Mouse (Mus musculus): ENCODE results near the gene Hacd2. TPM values are rescaled to one million over a fixed set of nuclear protein-coding genes. Genes with fewer than 3 reads are reported as not detected.

The Hacd2 gene
- polyA plus RNA-seq, 1 experiment: 36.1 TPM

DNA sequence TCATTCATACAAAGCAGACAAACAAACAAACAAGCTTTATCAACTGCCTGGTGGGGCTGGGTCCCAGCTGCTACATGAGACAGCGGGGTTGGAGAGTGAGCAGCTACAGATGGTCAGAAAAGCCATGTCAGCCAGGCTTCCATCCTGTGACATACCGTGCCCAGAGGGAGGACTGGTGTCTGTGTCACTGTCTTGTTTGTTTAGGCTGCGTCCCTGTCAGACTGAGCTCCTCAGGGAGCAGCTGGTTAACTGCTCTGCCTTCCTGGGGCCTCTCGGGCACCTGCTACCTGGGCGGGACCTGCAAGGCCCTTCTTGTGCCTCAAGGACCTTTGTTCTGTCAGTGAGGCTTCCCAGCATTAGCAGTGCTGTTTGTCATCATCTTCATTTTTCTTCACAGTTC is 28.8 kb downstream of the Hacd2 start:
- TF ChIP-seq MAX (IDR thresholded peaks at IDR 0.05; ENCODE audit: low read depth) (no peak), POLR2AphosphoS2 (IDR thresholded peaks at IDR 0.05; ENCODE audit: insufficient read length, low read depth) (no peak), POLR2A (IDR thresholded peaks at IDR 0.05; ENCODE audit: insufficient read length, low read depth) (no peak)
- no peaks in the 10 kb centered on the region for H3K79me2 ChIP-seq (ENCODE audit: control insufficient read depth, insufficient read depth)
- no peak overlapping the region for H3ac ChIP-seq (ENCODE audit: control insufficient read depth, insufficient read length)

DNA sequence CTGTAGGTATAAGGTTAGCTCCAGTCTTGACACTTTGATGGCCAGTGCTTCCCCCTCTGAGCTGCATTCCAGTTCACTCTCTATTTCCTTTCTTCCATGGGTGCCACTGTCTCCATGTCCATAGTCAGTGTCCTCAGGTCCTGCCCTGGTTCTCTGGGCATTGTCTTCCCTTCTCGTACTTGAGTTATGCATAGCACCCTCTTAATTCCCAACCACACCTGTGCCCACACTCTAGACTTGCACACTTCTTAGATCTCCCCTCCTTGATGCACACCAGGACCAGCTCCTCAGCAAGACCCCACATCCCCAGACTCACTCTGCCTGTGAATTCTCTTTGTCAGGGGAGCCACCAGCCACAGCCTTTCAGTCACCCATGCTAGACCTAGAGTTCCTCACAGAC is 30.0 kb downstream of the Hacd2 start:
- Histone ChIP-seq H3ac (ENCODE audit: control insufficient read depth, insufficient read length) (no peak overlapping the region), H3K4me3 (no peak overlapping the region), H3K27me3 (ENCODE audit: control insufficient read depth, insufficient read depth, insufficient read length) (no peaks in the 10 kb centered on the region), H3K36me3 (ENCODE audit: control insufficient read depth, insufficient read depth) (no peaks in the 10 kb centered on the region), H3K4me2 (ENCODE audit: low read depth) (no peak overlapping the region), H3K79me2 (ENCODE audit: control insufficient read depth, insufficient read depth) (no peaks in the 10 kb centered on the region)
- no peak for TF ChIP-seq MYOG (IDR thresholded peaks at IDR 0.05; ENCODE audit: control insufficient read depth in 1 of 3, insufficient read depth in 1 of 3, insufficient read length in 2 of 3, low read depth in 2 of 3)
- no peak for TF ChIP-seq E2F4 (IDR thresholded peaks at IDR 0.05; ENCODE audit: insufficient read depth)

More for the DNA sequence above, 28.8 kb downstream of the Hacd2 start:
- H3K36me3 ChIP-seq (ENCODE audit: control insufficient read depth, insufficient read depth): no peaks in the 10 kb centered on the region
- H3K4me2 ChIP-seq (ENCODE audit: low read depth): no peak overlapping the region
- no peak overlapping the region for H3K4me3 ChIP-seq
- H3K27me3 ChIP-seq (ENCODE audit: control insufficient read depth, insufficient read depth, insufficient read length): no peaks in the 10 kb centered on the region

DNA sequence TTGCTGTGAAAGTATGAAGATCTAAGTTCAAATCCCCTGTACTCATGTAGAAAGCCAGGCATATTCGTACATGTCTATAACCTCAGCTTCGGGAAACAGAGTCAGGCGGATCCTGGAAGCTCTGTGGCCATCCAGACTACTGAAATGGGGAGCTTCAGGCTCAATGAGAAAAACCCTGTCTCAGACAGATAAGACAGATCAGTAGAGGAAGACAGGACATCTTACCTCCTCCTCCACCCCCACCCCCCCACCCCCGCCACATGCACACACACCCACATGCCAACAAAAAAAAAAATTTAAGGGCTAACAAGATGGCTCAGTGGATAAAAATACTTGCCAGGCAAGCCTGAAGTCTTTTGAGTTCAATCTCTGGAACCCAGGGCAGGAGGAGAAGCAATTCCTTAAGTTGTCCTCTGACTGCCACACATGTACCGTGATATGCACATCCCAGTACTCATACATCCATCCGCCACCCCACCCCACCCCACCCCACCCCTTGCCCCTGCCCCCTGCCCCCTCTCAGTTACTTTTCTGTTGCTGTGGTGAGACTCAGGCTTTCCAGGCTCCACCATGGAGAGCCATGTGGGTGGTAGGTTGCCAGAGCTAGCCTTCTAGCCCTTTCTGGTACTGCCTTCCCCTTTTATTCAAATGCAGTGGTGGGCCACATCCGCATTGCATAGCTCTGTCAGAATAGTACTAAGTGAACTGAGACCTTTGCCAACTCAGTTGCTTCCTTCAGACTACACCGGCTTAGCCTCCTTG is 32.4 kb downstream of the Hacd2 start:
- H3K27me3 ChIP-seq (ENCODE audit: control insufficient read depth, insufficient read depth, insufficient read length): no peaks in the 10 kb centered on the region
- H3K79me2 ChIP-seq (ENCODE audit: control insufficient read depth, insufficient read depth): no peaks in the 10 kb centered on the region
- H3K36me3 ChIP-seq (ENCODE audit: control insufficient read depth, insufficient read depth): no peaks in the 10 kb centered on the region
- TF ChIP-seq REST (IDR thresholded peaks at IDR 0.05; ENCODE audit: insufficient read depth, insufficient read length) (no peak), SRF (IDR thresholded peaks at IDR 0.05; ENCODE audit: control insufficient read depth, insufficient read length, low read depth) (no peak), POLR2AphosphoS2 (IDR thresholded peaks at IDR 0.05; ENCODE audit: insufficient read length, low read depth) (no peak), MYOG (IDR thresholded peaks at IDR 0.05; ENCODE audit: control insufficient read depth in 1 of 3, insufficient read depth in 1 of 3, insufficient read length in 2 of 3, low read depth in 2 of 3) (no peak), TCF3 (IDR thresholded peaks at IDR 0.05; ENCODE audit: insufficient read length, low read depth) (no peak), MYOD1 (IDR thresholded peaks at IDR 0.05; ENCODE audit: control insufficient read depth in 1 of 3, insufficient read length in 2 of 3, low read depth in 2 of 3) (no peak), MAX (IDR thresholded peaks at IDR 0.05; ENCODE audit: low read depth) (no peak), POLR2A (IDR thresholded peaks at IDR 0.05; ENCODE audit: insufficient read length, low read depth) (no peak), CEBPB (IDR thresholded peaks at IDR 0.05; ENCODE audit: insufficient read depth, poor library complexity, severe bottlenecking) (no peak)
- H3K4me2 ChIP-seq (ENCODE audit: low read depth): no peak overlapping the region
- no peak overlapping the region for H3ac ChIP-seq (ENCODE audit: control insufficient read depth, insufficient read length)
- H3K4me3 ChIP-seq: no peak overlapping the region

DNA sequence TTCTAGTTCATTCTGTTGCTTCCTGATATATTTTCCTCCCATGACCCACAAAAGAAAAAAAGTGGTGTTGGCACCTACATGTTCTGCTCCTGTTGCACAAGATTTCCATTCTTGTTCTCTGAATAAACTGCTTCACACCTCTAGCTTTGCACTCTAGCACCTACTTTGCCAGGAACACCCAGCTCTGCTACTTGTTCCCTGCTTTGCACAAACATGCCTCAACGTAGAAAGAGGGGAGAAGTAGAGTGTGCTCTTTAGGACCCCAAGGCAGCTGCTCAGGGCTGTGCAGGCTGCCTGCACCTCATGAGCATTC is 32.9 kb downstream of the Hacd2 start:
- Histone ChIP-seq H3K27me3 (ENCODE audit: control insufficient read depth, insufficient read depth, insufficient read length) (no peaks in the 10 kb centered on the region), H3K36me3 (ENCODE audit: control insufficient read depth, insufficient read depth) (no peaks in the 10 kb centered on the region), H3ac (ENCODE audit: control insufficient read depth, insufficient read length) (no peak overlapping the region), H3K4me3 (no peak overlapping the region), H3K4me2 (ENCODE audit: low read depth) (no peak overlapping the region), H3K79me2 (ENCODE audit: control insufficient read depth, insufficient read depth) (no peaks in the 10 kb centered on the region)
- no peak for TF ChIP-seq USF1 (IDR thresholded peaks at IDR 0.05; ENCODE audit: low read depth)
- no peak for TF ChIP-seq REST (IDR thresholded peaks at IDR 0.05; ENCODE audit: insufficient read depth, insufficient read length)
- TF ChIP-seq E2F4 (IDR thresholded peaks at IDR 0.05; ENCODE audit: insufficient read depth): no peak
- TF ChIP-seq MYOD1 (IDR thresholded peaks at IDR 0.05; ENCODE audit: control insufficient read depth in 1 of 3, insufficient read length in 2 of 3, low read depth in 2 of 3): no peak
- TF ChIP-seq POLR2AphosphoS2 (IDR thresholded peaks at IDR 0.05; ENCODE audit: insufficient read length, low read depth): no peak
- no peak for TF ChIP-seq TCF12 (IDR thresholded peaks at IDR 0.05; ENCODE audit: insufficient read depth, poor library complexity, severe bottlenecking)
- no peak for TF ChIP-seq SRF (IDR thresholded peaks at IDR 0.05; ENCODE audit: control insufficient read depth, insufficient read length, low read depth)
- no peak for TF ChIP-seq POLR2A (IDR thresholded peaks at IDR 0.05; ENCODE audit: insufficient read length, low read depth)

GRCm38 (mm10) chr16:35055861-35056260 is 33.6 kb downstream of the Hacd2 start:
- TF ChIP-seq POLR2AphosphoS2 (IDR thresholded peaks at IDR 0.05; ENCODE audit: insufficient read length, low read depth) (no peak), SRF (IDR thresholded peaks at IDR 0.05; ENCODE audit: control insufficient read depth, insufficient read length, low read depth) (no peak), TCF3 (IDR thresholded peaks at IDR 0.05; ENCODE audit: insufficient read length, low read depth) (no peak), TCF12 (IDR thresholded peaks at IDR 0.05; ENCODE audit: insufficient read depth, poor library complexity, severe bottlenecking) (no peak), CEBPB (IDR thresholded peaks at IDR 0.05; ENCODE audit: insufficient read depth, poor library complexity, severe bottlenecking) (no peak), USF1 (IDR thresholded peaks at IDR 0.05; ENCODE audit: low read depth) (no peak), POLR2A (IDR thresholded peaks at IDR 0.05; ENCODE audit: insufficient read length, low read depth) (no peak), MAX (IDR thresholded peaks at IDR 0.05; ENCODE audit: low read depth) (no peak), E2F4 (IDR thresholded peaks at IDR 0.05; ENCODE audit: insufficient read depth) (no peak), MYOD1 (IDR thresholded peaks at IDR 0.05; ENCODE audit: control insufficient read depth in 1 of 3, insufficient read length in 2 of 3, low read depth in 2 of 3) (no peak), MYOG (IDR thresholded peaks at IDR 0.05; ENCODE audit: control insufficient read depth in 1 of 3, insufficient read depth in 1 of 3, insufficient read length in 2 of 3, low read depth in 2 of 3) (no peak), REST (IDR thresholded peaks at IDR 0.05; ENCODE audit: insufficient read depth, insufficient read length) (no peak)
- no peak overlapping the region for H3ac ChIP-seq (ENCODE audit: control insufficient read depth, insufficient read length)
- no peak overlapping the region for H3K4me2 ChIP-seq (ENCODE audit: low read depth)
- H3K36me3 ChIP-seq (ENCODE audit: control insufficient read depth, insufficient read depth): no peaks in the 10 kb centered on the region
- no peak overlapping the region for H3K4me3 ChIP-seq
- H3K27me3 ChIP-seq (ENCODE audit: control insufficient read depth, insufficient read depth, insufficient read length): no peaks in the 10 kb centered on the region
- H3K79me2 ChIP-seq (ENCODE audit: control insufficient read depth, insufficient read depth): no peaks in the 10 kb centered on the region
